Mouse (Mus musculus): ENCODE measurements around the gene Casc3. TPM values are rescaled to one million over a fixed set of nuclear protein-coding genes. Genes with fewer than 3 reads are reported as not detected.
A peak's percentile ranks its signal among the peaks of the same experiment; 100 is the strongest.

The Casc3 gene
- polyA plus RNA-seq, 1 experiment from 2014 or later: 41.9 TPM

DNA sequence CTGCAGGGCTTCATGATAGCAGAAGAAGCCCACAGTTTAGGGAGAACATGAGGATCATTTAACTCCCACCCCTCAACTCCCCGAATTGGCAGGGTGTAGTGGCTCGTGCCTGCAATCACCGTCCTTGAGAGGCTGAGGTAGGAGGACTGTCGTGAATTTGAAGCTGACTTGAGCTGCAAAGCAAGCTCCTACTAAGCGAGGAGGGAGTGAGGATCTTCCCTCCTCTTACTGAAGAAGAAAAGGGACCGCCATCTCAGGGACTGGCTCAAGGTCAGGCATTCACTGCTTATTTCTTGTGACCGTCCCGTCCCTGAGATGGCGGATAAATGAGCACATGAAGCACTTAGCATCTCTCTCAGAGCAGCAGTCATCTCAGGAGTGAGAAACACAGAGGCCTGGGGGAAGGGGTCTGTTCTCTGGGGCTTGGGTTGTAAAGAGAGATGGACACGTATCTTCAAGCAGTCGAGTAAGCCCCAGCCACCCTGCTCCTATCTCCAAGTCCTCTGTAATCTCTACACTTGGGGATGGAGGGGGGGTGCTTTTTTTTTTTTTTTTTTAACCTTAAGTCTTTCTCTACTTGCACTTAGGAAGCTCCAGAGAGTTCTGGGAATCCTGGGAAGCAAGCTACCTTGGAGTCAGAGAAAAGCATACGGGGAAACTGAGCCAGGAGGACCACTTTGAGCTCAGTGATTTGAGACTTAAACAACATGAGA is 28.5 kb upstream of the Casc3 start:
- Histone ChIP-seq H3K9ac (replicated peaks; ENCODE audit: low read length) (peak overlapping the region; percentile 44), H3K4me2 (ENCODE audit: low read depth, low read length) (no peak overlapping the region; the same call in 1 of the 2 replicates), H3K4me3 (ENCODE audit: low read depth, low read length) (no peak overlapping the region), H3K9me3 (replicated peaks; ENCODE audit: control insufficient read depth, low read length) (no peaks in the 10 kb centered on the region), H3K36me3 (replicated peaks; ENCODE audit: control insufficient read depth, insufficient read depth, low read depth, low read length) (no peaks in the 10 kb centered on the region), H3K27me3 (ENCODE audit: control insufficient read depth, insufficient read depth, low read length) (no peaks in the 10 kb centered on the region), H3K4me1 (ENCODE audit: control insufficient read depth, insufficient read depth, low read length) (peaks cover 10% of the 10 kb centered on the region), H3K27ac (replicated peaks; ENCODE audit: low read depth, low read length) (peak overlapping the region; percentile 84)
- 58% methylated on average over 12 of the region's 12 CpGs for WGBS
- DNase-seq (ENCODE audit: low spot score) (no peak), ATAC-seq (replicated peaks; ENCODE audit: insufficient number of reproducible peaks, low FRiP score, low TSS enrichment, low read depth) (no peak)

DNA sequence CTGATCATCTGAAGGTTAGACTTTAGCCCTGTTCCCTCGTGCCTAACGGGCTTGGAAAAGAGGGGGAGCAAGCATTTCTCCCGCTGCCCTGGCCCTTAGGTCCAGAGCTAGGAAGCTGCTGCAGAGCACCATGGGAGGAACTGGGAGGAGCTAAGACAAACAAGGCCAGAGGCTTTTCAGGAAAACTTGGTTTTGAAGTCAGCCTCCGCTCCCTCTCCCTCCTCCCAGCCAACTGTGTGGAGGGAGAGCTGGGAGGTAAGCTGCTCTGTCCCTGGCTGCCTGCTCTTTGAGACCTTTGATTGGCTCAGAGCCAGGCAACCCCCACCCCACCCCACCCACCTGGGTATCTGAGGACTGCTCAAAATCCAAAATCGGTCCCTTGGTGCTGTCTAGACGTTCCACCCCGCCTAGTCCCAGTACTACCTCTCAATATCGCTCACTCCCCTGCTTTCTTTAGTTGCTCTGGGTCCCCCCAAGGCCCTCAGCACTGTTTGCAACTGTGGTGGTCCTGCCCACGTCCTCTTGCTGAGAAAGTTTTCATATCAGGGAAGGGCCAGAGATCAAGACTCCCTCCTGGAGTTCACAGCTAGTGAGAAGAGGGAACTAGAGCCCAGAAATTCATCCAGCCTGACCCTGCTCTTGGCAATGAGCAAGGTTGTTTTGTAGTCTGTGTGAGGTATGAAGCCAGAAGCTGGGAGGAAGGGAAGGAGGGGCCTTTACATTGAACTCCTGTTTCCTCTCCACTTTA is 27.7 kb upstream of the Casc3 start:
- whole genome bisulfite sequencing: 5% methylated on average over 9 of the region's 9 CpGs
- H3K36me3 ChIP-seq (replicated peaks; ENCODE audit: control insufficient read depth, insufficient read depth, low read depth, low read length): no peaks in the 10 kb centered on the region
- no peaks in the 10 kb centered on the region for H3K9me3 ChIP-seq (replicated peaks; ENCODE audit: control insufficient read depth, low read length)
- H3K4me1 ChIP-seq (ENCODE audit: control insufficient read depth, insufficient read depth, low read length): peaks cover 10% of the 10 kb centered on the region
- H3K27me3 ChIP-seq (ENCODE audit: control insufficient read depth, insufficient read depth, low read length): no peaks in the 10 kb centered on the region
- peak overlapping the region; percentile 2; the same call in 1 of the 2 replicates for H3K4me2 ChIP-seq (ENCODE audit: low read depth, low read length)
- ATAC-seq (replicated peaks; ENCODE audit: insufficient number of reproducible peaks, low FRiP score, low TSS enrichment, low read depth) (0 out of 2 replicates have a peak, but pooled peaks have one; percentile 7), DNase-seq (ENCODE audit: low spot score) (peak; percentile 75)
- H3K4me3 ChIP-seq (ENCODE audit: low read depth, low read length): no peak overlapping the region
- peak overlapping the region; percentile 84 for H3K27ac ChIP-seq (replicated peaks; ENCODE audit: low read depth, low read length)
- H3K9ac ChIP-seq (replicated peaks; ENCODE audit: low read length): peak overlapping the region; percentile 44

DNA sequence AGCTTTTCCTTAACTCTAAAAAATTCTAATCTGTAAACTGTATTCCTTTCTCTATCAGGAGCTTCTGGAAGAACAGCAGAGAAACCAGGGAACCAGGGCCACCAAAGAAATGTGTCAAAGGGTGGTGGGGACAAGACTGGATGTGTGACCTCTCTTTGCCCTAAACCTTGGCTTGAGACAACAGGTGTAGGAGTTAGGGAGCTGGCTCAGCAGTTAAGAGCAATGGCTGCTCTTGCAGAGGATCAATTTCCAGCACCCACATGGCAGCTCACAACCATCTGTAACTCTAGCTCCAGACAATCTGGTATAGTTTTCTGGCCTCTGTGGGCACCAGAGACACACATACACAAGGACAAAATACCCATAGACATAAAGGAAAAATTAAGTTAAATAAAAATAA is 26.8 kb upstream of the Casc3 start:
- Histone ChIP-seq H3K4me2 (ENCODE audit: low read depth, low read length) (no peak overlapping the region), H3K27me3 (ENCODE audit: control insufficient read depth, insufficient read depth, low read length) (no peaks in the 10 kb centered on the region), H3K4me3 (ENCODE audit: low read depth, low read length) (no peak overlapping the region), H3K36me3 (replicated peaks; ENCODE audit: control insufficient read depth, insufficient read depth, low read depth, low read length) (no peaks in the 10 kb centered on the region), H3K9me3 (replicated peaks; ENCODE audit: control insufficient read depth, low read length) (no peaks in the 10 kb centered on the region), H3K27ac (replicated peaks; ENCODE audit: low read depth, low read length) (no peak overlapping the region), H3K9ac (replicated peaks; ENCODE audit: low read length) (no peak overlapping the region), H3K4me1 (ENCODE audit: control insufficient read depth, insufficient read depth, low read length) (peaks cover 15% of the 10 kb centered on the region)
- no peak for DNase-seq (ENCODE audit: low spot score)
- ATAC-seq (replicated peaks; ENCODE audit: insufficient number of reproducible peaks, low FRiP score, low TSS enrichment, low read depth): no peak

DNA sequence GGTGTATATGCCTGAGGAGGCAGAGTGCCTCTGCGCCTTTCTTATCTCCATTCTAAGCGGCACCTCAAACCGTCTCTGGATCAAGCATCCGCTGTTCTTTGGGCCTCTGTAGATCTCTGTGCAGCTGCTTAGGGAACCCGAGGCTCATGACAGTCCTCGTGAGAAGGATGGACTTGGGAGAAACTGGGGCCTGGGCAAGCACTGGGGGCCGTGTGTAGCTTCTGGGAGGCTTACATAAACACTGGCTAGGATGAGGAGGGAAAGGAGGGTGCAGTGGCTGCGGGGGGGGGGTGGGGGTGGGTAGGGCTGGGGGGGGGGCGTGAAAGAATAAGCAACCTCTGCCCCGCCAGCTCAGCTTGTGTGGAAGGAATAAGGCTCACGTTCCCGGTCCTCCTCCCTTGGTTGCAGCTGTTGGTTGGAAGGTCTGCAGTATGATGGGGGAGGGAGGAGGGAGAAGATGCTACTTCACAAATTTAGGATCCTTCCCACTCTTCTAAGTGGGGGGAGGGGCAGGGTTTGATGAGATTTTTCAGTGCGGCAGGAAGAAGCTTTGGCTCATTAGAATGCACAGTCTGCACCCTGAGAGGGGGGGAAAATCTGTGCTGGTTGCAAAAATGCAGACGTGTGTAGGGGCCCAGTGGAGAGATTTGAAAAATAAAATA is 22.7 kb upstream of the Casc3 start:
- no peak overlapping the region; the same call in 1 of the 2 replicates for H3K9ac ChIP-seq (replicated peaks; ENCODE audit: low read length)

DNA sequence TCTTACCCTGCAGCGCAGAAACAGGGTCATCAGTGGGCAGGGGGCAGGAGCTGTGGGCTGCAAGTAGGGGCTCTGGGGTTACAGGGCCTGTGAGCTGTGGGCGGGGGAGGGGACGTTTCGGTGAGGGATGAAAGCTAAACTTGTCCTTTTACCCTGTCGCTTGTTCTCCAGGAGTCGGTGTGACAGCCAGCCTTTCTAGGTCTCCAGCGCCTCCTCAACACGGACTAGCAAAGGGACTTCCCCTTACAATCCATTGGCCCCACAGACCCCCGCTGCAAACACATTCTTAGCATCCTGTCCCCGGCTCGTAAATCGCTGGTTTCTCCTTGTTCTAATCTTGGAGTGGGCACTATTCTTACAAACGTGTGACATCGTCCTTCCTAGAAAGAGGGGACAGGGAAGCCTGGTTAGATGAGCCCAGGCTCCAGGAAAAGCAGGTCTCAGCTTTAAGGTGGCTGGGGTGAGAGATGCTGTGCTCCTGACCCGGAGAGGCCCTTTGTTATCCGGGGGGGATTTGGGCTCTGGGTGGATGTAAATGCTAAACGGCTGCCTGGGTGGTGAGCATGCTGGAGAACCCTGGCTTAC is 22.0 kb upstream of the Casc3 start:
- DNase-seq (ENCODE audit: low spot score): peak; percentile 37
- Histone ChIP-seq H3K9me3 (replicated peaks; ENCODE audit: control insufficient read depth, low read length) (no peaks in the 10 kb centered on the region), H3K9ac (replicated peaks; ENCODE audit: low read length) (peak overlapping the region; percentile 63), H3K27me3 (ENCODE audit: control insufficient read depth, insufficient read depth, low read length) (no peaks in the 10 kb centered on the region), H3K4me3 (ENCODE audit: low read depth, low read length) (no peak overlapping the region), H3K4me1 (ENCODE audit: control insufficient read depth, insufficient read depth, low read length) (peaks cover 19% of the 10 kb centered on the region), H3K36me3 (replicated peaks; ENCODE audit: control insufficient read depth, insufficient read depth, low read depth, low read length) (no peaks in the 10 kb centered on the region), H3K27ac (replicated peaks; ENCODE audit: low read depth, low read length) (peak overlapping the region; percentile 77), H3K4me2 (ENCODE audit: low read depth, low read length) (peak overlapping the region; percentile 44)
- ATAC-seq (replicated peaks; ENCODE audit: insufficient number of reproducible peaks, low FRiP score, low TSS enrichment, low read depth): no peak
- 1% methylated on average over 17 of the region's 17 CpGs for WGBS

More for the DNA sequence above, 22.7 kb upstream of the Casc3 start:
- Histone ChIP-seq H3K9me3 (replicated peaks; ENCODE audit: control insufficient read depth, low read length) (no peaks in the 10 kb centered on the region), H3K4me3 (ENCODE audit: low read depth, low read length) (no peak overlapping the region), H3K4me1 (ENCODE audit: control insufficient read depth, insufficient read depth, low read length) (peaks cover 19% of the 10 kb centered on the region), H3K4me2 (ENCODE audit: low read depth, low read length) (no peak overlapping the region), H3K27me3 (ENCODE audit: control insufficient read depth, insufficient read depth, low read length) (no peaks in the 10 kb centered on the region), H3K27ac (replicated peaks; ENCODE audit: low read depth, low read length) (peak overlapping the region; percentile 77), H3K36me3 (replicated peaks; ENCODE audit: control insufficient read depth, insufficient read depth, low read depth, low read length) (no peaks in the 10 kb centered on the region)
- DNase-seq (ENCODE audit: low spot score): peak; percentile 62
- ATAC-seq (replicated peaks; ENCODE audit: insufficient number of reproducible peaks, low FRiP score, low TSS enrichment, low read depth): no peak
- 11% methylated on average over 13 of the region's 14 CpGs for WGBS

DNA sequence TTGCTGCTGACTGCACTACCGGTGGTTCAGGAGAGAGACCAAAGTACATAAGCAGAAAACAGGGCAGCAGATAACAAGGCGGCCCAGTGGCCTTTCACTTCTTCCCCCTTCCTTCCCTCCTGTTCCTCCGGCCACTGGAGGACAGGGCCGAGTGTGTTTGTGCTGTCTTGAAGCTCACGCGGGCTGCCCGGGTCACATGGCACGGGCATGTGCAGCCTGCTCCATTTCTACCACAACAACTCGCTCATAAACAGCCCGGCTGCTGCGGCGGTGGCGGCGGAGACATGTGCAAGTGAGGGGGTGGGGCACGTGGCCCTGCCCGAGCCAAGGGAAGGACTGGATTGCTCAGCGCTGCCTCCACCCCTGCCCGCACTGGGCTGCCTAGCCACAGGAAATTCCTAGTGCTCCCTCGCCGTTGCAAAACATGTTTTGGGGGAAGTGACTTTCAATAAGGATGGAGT is 21.4 kb upstream of the Casc3 start:
- Histone ChIP-seq H3K9ac (replicated peaks; ENCODE audit: low read length) (peak overlapping the region; percentile 63), H3K4me3 (ENCODE audit: low read depth, low read length) (peak overlapping the region; percentile 11; the same call in 1 of the 2 replicates), H3K4me2 (ENCODE audit: low read depth, low read length) (peak overlapping the region; percentile 44), H3K4me1 (ENCODE audit: control insufficient read depth, insufficient read depth, low read length) (peaks cover 19% of the 10 kb centered on the region), H3K27me3 (ENCODE audit: control insufficient read depth, insufficient read depth, low read length) (no peaks in the 10 kb centered on the region), H3K27ac (replicated peaks; ENCODE audit: low read depth, low read length) (peak overlapping the region; percentile 77), H3K9me3 (replicated peaks; ENCODE audit: control insufficient read depth, low read length) (no peaks in the 10 kb centered on the region), H3K36me3 (replicated peaks; ENCODE audit: control insufficient read depth, insufficient read depth, low read depth, low read length) (no peaks in the 10 kb centered on the region)
- DNase-seq (ENCODE audit: low spot score) (peak; percentile 82), ATAC-seq (replicated peaks; ENCODE audit: insufficient number of reproducible peaks, low FRiP score, low TSS enrichment, low read depth) (peak; percentile 44; the same call in 1 of the 2 replicates)
- 1% methylated on average over 20 of the region's 20 CpGs for WGBS

DNA sequence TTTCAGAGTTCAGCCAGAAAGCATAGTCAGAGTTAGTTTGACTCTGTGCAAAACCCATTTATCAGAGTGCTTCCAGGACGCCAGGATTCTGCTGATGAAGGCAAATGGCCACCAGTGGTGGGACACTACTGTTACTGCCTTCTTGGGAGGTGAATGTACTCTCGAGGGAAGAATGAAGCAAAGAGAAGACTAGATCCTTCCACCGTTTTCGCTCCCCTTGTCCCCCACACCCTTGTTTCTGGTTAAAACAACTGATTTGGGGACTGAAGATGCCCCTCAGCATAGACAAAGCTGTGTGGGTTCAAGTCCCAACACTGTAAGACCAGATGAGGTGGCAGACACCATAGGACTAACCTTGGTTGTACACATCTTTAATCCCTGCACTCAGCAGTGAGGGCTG is 20.6 kb upstream of the Casc3 start:
- ATAC-seq (replicated peaks; ENCODE audit: insufficient number of reproducible peaks, low FRiP score, low TSS enrichment, low read depth): no peak
- 67% methylated on average over 4 of the region's 4 CpGs for WGBS
- Histone ChIP-seq H3K9me3 (replicated peaks; ENCODE audit: control insufficient read depth, low read length) (no peaks in the 10 kb centered on the region), H3K9ac (replicated peaks; ENCODE audit: low read length) (no peak overlapping the region), H3K36me3 (replicated peaks; ENCODE audit: control insufficient read depth, insufficient read depth, low read depth, low read length) (no peaks in the 10 kb centered on the region), H3K27me3 (ENCODE audit: control insufficient read depth, insufficient read depth, low read length) (no peaks in the 10 kb centered on the region), H3K4me2 (ENCODE audit: low read depth, low read length) (no peak overlapping the region), H3K27ac (replicated peaks; ENCODE audit: low read depth, low read length) (no peak overlapping the region), H3K4me3 (ENCODE audit: low read depth, low read length) (no peak overlapping the region), H3K4me1 (ENCODE audit: control insufficient read depth, insufficient read depth, low read length) (peaks cover 19% of the 10 kb centered on the region)
- no peak for DNase-seq (ENCODE audit: low spot score)

All from embryonic facial prominence, embryonic 11.5 days (tissue).